Mouse (Mus musculus): ENCODE results near the gene Plcl2. TPM values are rescaled to one million over a fixed set of nuclear protein-coding genes. Genes with fewer than 3 reads are reported as not detected.
"Not testable (repeated sequence)": the region's sequence is repeated elsewhere in the genome, so short reads cannot be mapped to it uniquely, and the experiment has no call there.

The Plcl2 gene
- polyA plus RNA-seq, 1 experiment = 6.7 TPM

GRCm38 (mm10) chr17:50530089-50530488 is 20.9 kb downstream of the Plcl2 start:
- 89% methylated on average over 8 of the region's 8 CpGs for WGBS
- H3K27me3 ChIP-seq (ENCODE audit: control insufficient read depth, insufficient read depth, low read length) = no peaks in the 10 kb centered on the region
- peaks cover 7% of the 10 kb centered on the region; the same call in 1 of the 2 replicates for H3K4me1 ChIP-seq (ENCODE audit: control insufficient read depth, insufficient read depth, insufficient read length, low read length)
- TF ChIP-seq POLR2A (IDR thresholded peaks at IDR 0.05; ENCODE audit: low read depth, low read length) (no peak), CTCF (IDR thresholded peaks at IDR 0.05; ENCODE audit: extremely low read depth, insufficient read length, insufficient replicate concordance, low read depth, low read length) (no peak)
- H3K4me3 ChIP-seq (ENCODE audit: low read depth, low read length) = no peak overlapping the region
- no peaks in the 10 kb centered on the region for H3K36me3 ChIP-seq (ENCODE audit: control insufficient read depth, insufficient read depth, low read length)
- H3K27ac ChIP-seq (ENCODE audit: insufficient read depth, low read depth, low read length) = no peak overlapping the region

GRCm38 (mm10) chr17:50534889-50535288 is 25.7 kb downstream of the Plcl2 start:
- not testable (repeated sequence) for H3K36me3 ChIP-seq (ENCODE audit: control insufficient read depth, insufficient read depth, low read length); H3K27me3 ChIP-seq (ENCODE audit: control insufficient read depth, insufficient read depth, low read length); H3K27ac ChIP-seq (ENCODE audit: insufficient read depth, low read depth, low read length); H3K4me3 ChIP-seq (ENCODE audit: low read depth, low read length)
- WGBS = 92% methylated on average over 2 of the region's 2 CpGs
- H3K4me1 ChIP-seq (ENCODE audit: control insufficient read depth, insufficient read depth, insufficient read length, low read length) = peaks cover 10% of the 10 kb centered on the region; the same call in 1 of the 2 replicates

- H3K4me1 ChIP-seq (ENCODE audit: control insufficient read depth, insufficient read depth, insufficient read length, low read length) = peaks cover 10% of the 10 kb centered on the region; the same call in 1 of the 2 replicates
- H3K36me3 ChIP-seq (ENCODE audit: control insufficient read depth, insufficient read depth, low read length) = no peaks in the 10 kb centered on the region
- H3K4me3 ChIP-seq (ENCODE audit: low read depth, low read length) = no peak overlapping the region
- TF ChIP-seq CTCF (IDR thresholded peaks at IDR 0.05; ENCODE audit: extremely low read depth, insufficient read length, insufficient replicate concordance, low read depth, low read length) (no peak), POLR2A (IDR thresholded peaks at IDR 0.05; ENCODE audit: low read depth, low read length) (no peak)
- WGBS = 92% methylated on average over 4 of the region's 4 CpGs
- no peak overlapping the region for H3K27ac ChIP-seq (ENCODE audit: insufficient read depth, low read depth, low read length)
- H3K27me3 ChIP-seq (ENCODE audit: control insufficient read depth, insufficient read depth, low read length) = no peaks in the 10 kb centered on the region
Measured at GRCm38 (mm10) chr17:50536409-50537194, 27.4 kb downstream of the Plcl2 start.

GRCm38 (mm10) chr17:50537786-50538185 is 28.6 kb downstream of the Plcl2 start:
- Histone ChIP-seq H3K36me3 (ENCODE audit: control insufficient read depth, insufficient read depth, low read length) (peaks cover 1% of the 10 kb centered on the region; the same call in 1 of the 2 replicates), H3K27me3 (ENCODE audit: control insufficient read depth, insufficient read depth, low read length) (no peaks in the 10 kb centered on the region), H3K4me3 (ENCODE audit: low read depth, low read length) (no peak overlapping the region), H3K27ac (ENCODE audit: insufficient read depth, low read depth, low read length) (no peak overlapping the region), H3K4me1 (ENCODE audit: control insufficient read depth, insufficient read depth, insufficient read length, low read length) (peaks cover 8% of the 10 kb centered on the region; the same call in 1 of the 2 replicates)
- TF ChIP-seq CTCF (IDR thresholded peaks at IDR 0.05; ENCODE audit: extremely low read depth, insufficient read length, insufficient replicate concordance, low read depth, low read length) (no peak), POLR2A (IDR thresholded peaks at IDR 0.05; ENCODE audit: low read depth, low read length) (no peak)
- 82% methylated on average over 2 of the region's 2 CpGs for WGBS

- Histone ChIP-seq H3K36me3 (ENCODE audit: control insufficient read depth, insufficient read depth, low read length) (peaks cover 4% of the 10 kb centered on the region; the same call in 1 of the 2 replicates), H3K4me3 (ENCODE audit: low read depth, low read length) (peak overlapping the region; percentile 59; the same call in 1 of the 2 replicates), H3K27me3 (ENCODE audit: control insufficient read depth, insufficient read depth, low read length) (no peaks in the 10 kb centered on the region), H3K27ac (ENCODE audit: insufficient read depth, low read depth, low read length) (peak overlapping the region; percentile 96), H3K4me1 (ENCODE audit: control insufficient read depth, insufficient read depth, insufficient read length, low read length) (peaks cover 2% of the 10 kb centered on the region; the same call in 1 of the 2 replicates)
- WGBS = 21% methylated on average over 1 of the region's 1 CpGs
- TF ChIP-seq POLR2A (IDR thresholded peaks at IDR 0.05; ENCODE audit: low read depth, low read length) (no peak), CTCF (IDR thresholded peaks at IDR 0.05; ENCODE audit: extremely low read depth, insufficient read length, insufficient replicate concordance, low read depth, low read length) (no peak)
Measured at GRCm38 (mm10) chr17:50544860-50545259, 35.7 kb downstream of the Plcl2 start.

- H3K4me3 ChIP-seq (ENCODE audit: low read depth, low read length) = peak overlapping the region; percentile 59
- no peak for TF ChIP-seq CTCF (IDR thresholded peaks at IDR 0.05; ENCODE audit: extremely low read depth, insufficient read length, insufficient replicate concordance, low read depth, low read length)
- peak; percentile 44; the same call in 1 of the 2 replicates for TF ChIP-seq POLR2A (IDR thresholded peaks at IDR 0.05; ENCODE audit: low read depth, low read length)
- peaks cover 4% of the 10 kb centered on the region; the same call in 1 of the 2 replicates for H3K36me3 ChIP-seq (ENCODE audit: control insufficient read depth, insufficient read depth, low read length)
- WGBS = 21% methylated on average over 6 of the region's 6 CpGs
- peaks cover 2% of the 10 kb centered on the region; the same call in 1 of the 2 replicates for H3K4me1 ChIP-seq (ENCODE audit: control insufficient read depth, insufficient read depth, insufficient read length, low read length)
- no peaks in the 10 kb centered on the region for H3K27me3 ChIP-seq (ENCODE audit: control insufficient read depth, insufficient read depth, low read length)
- H3K27ac ChIP-seq (ENCODE audit: insufficient read depth, low read depth, low read length) = peak overlapping the region; percentile 96
Measured at GRCm38 (mm10) chr17:50545274-50545673, 36.1 kb downstream of the Plcl2 start.

GRCm38 (mm10) chr17:50552130-50552529 is 42.9 kb downstream of the Plcl2 start:
- TF ChIP-seq POLR2A (IDR thresholded peaks at IDR 0.05; ENCODE audit: low read depth, low read length) = no peak
- TF ChIP-seq CTCF (IDR thresholded peaks at IDR 0.05; ENCODE audit: extremely low read depth, insufficient read length, insufficient replicate concordance, low read depth, low read length) = no peak
- Histone ChIP-seq H3K4me3 (ENCODE audit: low read depth, low read length) (no peak overlapping the region), H3K27me3 (ENCODE audit: control insufficient read depth, insufficient read depth, low read length) (no peaks in the 10 kb centered on the region), H3K36me3 (ENCODE audit: control insufficient read depth, insufficient read depth, low read length) (0 out of 2 replicates have a peak, but pooled peaks cover 2% of the 10 kb centered on the region), H3K27ac (ENCODE audit: insufficient read depth, low read depth, low read length) (no peak overlapping the region), H3K4me1 (ENCODE audit: control insufficient read depth, insufficient read depth, insufficient read length, low read length) (peaks cover 6% of the 10 kb centered on the region; the same call in 1 of the 2 replicates)
- WGBS = 61% methylated on average over 2 of the region's 2 CpGs

Measured in small intestine, adult 2 months (tissue).